Mouse (Mus musculus): ENCODE results near the gene Dctpp1. TPM values are rescaled to one million over a fixed set of nuclear protein-coding genes. Genes with fewer than 3 reads are reported as not detected.
"Not testable (repeated sequence)": the region's sequence is repeated elsewhere in the genome, so short reads cannot be mapped to it uniquely, and the experiment has no call there.

Gene Dctpp1
- polyA plus RNA-seq, 1 experiment, result 52.0 TPM

GRCm38 (mm10) chr7:127270666-127271065 is 10.2 kb upstream of the Dctpp1 start:
- no peak for DNase-seq (ENCODE audit: low read depth)

GRCm38 (mm10) chr7:127270256-127270655 is 9.7 kb upstream of the Dctpp1 start:
- no peak for DNase-seq (ENCODE audit: low read depth)

GRCm38 (mm10) chr7:127263526-127263925 is 3.0 kb upstream of the Dctpp1 start:
- DNase-seq (ENCODE audit: low read depth), result no peak

- no peak for DNase-seq (ENCODE audit: low read depth)
Observed at GRCm38 (mm10) chr7:127262218-127262961, 1.9 kb upstream of the Dctpp1 start.

GRCm38 (mm10) chr7:127259186-127259905 is 1.2 kb downstream of the Dctpp1 start:
- no peak for DNase-seq (ENCODE audit: low read depth)

- no peak for DNase-seq (ENCODE audit: low read depth)
Observed at GRCm38 (mm10) chr7:127256518-127256917, 4.0 kb downstream of the Dctpp1 start.

GRCm38 (mm10) chr7:127255965-127256364 is 4.5 kb downstream of the Dctpp1 start:
- DNase-seq (ENCODE audit: low read depth), result no peak

- no peak for DNase-seq (ENCODE audit: low read depth)
Observed at GRCm38 (mm10) chr7:127255008-127255407, 5.5 kb downstream of the Dctpp1 start.

GRCm38 (mm10) chr7:127253821-127254769 is 6.4 kb downstream of the Dctpp1 start:
- no peak for DNase-seq (ENCODE audit: low read depth)

- DNase-seq (ENCODE audit: low read depth), result no peak
Observed at GRCm38 (mm10) chr7:127253341-127253740, 7.2 kb downstream of the Dctpp1 start.

GRCm38 (mm10) chr7:127252414-127252813 is 8.1 kb downstream of the Dctpp1 start:
- DNase-seq (ENCODE audit: low read depth), result no peak

- not testable (repeated sequence) for DNase-seq (ENCODE audit: low read depth)
Observed at GRCm38 (mm10) chr7:127250511-127250910, 10.0 kb downstream of the Dctpp1 start.

- no peak for DNase-seq (ENCODE audit: low read depth)
Observed at GRCm38 (mm10) chr7:127244658-127245510, 15.6 kb downstream of the Dctpp1 start.

GRCm38 (mm10) chr7:127243870-127244657 is 16.4 kb downstream of the Dctpp1 start, which contains the start of gene Zfp771:
Gene Zfp771 (plus strand): TSS chr7:127244274.
- no peak for DNase-seq (ENCODE audit: low read depth)

- DNase-seq (ENCODE audit: low read depth), result no peak
Observed at GRCm38 (mm10) chr7:127243361-127243867, 17.1 kb downstream of the Dctpp1 start.

GRCm38 (mm10) chr7:127234777-127235176 is 25.7 kb downstream of the Dctpp1 start:
- DNase-seq (ENCODE audit: low read depth), result no peak

GRCm38 (mm10) chr7:127233765-127234164 is 26.7 kb downstream of the Dctpp1 start:
- no peak for DNase-seq (ENCODE audit: low read depth)

GRCm38 (mm10) chr7:127233368-127233749 is 27.1 kb downstream of the Dctpp1 start:
- DNase-seq (ENCODE audit: low read depth), result no peak

- no peak for DNase-seq (ENCODE audit: low read depth)
Observed at GRCm38 (mm10) chr7:127232622-127233367, 27.7 kb downstream of the Dctpp1 start, which contains the start of the genes Zfp553 and Sept1. Gene Zfp553 (plus strand): TSS chr7:127233061. Gene Sept1 (minus strand): TSS chr7:127233130.
